Comparison of ENCODE assay signal across 15 mouse cellular contexts in genomic region chr1:137195962-137196361, GRCm38 (mm10).
"Had no signal": no experiment of that assay in that cellular context is flagged by ENCODE, and none has a peak within 500 bp of the region (broad histone marks: within the 10 kb centered on the region; RNA-seq: fewer than 3 reads in every experiment).

No protein-coding gene starts in this region.

- H3K4me1 ChIP-seq: megakaryocyte, embryonic 14.5 days; midbrain, embryonic 13.5 days; midbrain, embryonic 15.5 days; neural tube, embryonic 12.5 days had no signal

- H3K9me3 ChIP-seq: midbrain, embryonic 13.5 days; midbrain, embryonic 15.5 days; neural tube, embryonic 12.5 days had no signal

- H3K36me3 ChIP-seq: midbrain, embryonic 13.5 days; midbrain, embryonic 15.5 days; neural tube, embryonic 12.5 days had no signal

- H3K4me3 ChIP-seq: megakaryocyte, embryonic 14.5 days; midbrain, embryonic 13.5 days; midbrain, embryonic 15.5 days; neural tube, embryonic 12.5 days had no signal

- H3K9ac ChIP-seq: lung, embryonic 14.5 days; midbrain, embryonic 13.5 days; midbrain, embryonic 15.5 days; neural tube, embryonic 12.5 days had no signal

- H3K27ac ChIP-seq: midbrain, embryonic 13.5 days; midbrain, embryonic 15.5 days; neural tube, embryonic 12.5 days had no signal

- H3K4me2 ChIP-seq: lung, embryonic 14.5 days; midbrain, embryonic 11.5 days; midbrain, embryonic 13.5 days; midbrain, embryonic 15.5 days; neural tube, embryonic 12.5 days had no signal

- H3K27me3 ChIP-seq: megakaryocyte, embryonic 14.5 days; midbrain, embryonic 13.5 days; midbrain, embryonic 15.5 days; neural tube, embryonic 12.5 days had no signal

- ATAC-seq: midbrain, embryonic 13.5 days; midbrain, embryonic 15.5 days had no signal

- DNase-seq: lung, adult 18-20 months; lung, embryonic 14.5 days; lung, postnatal 10 days; lung, postnatal 4 days; right cerebral cortex, postnatal 25 days; right cerebral cortex, postnatal 4 days; spleen, adult 18-20 months; thymus, adult 18-20 months; thymus, postnatal 14 days; thymus, postnatal 4 days had no signal
